Mouse (Mus musculus): ENCODE measurements around the gene Olfr1230.

- no peak for TF ChIP-seq CTCF (IDR thresholded peaks at IDR 0.05; ENCODE audit: borderline replicate concordance, control insufficient read depth, extremely low read depth, insufficient read depth, low read length, poor library complexity)
- TF ChIP-seq POLR2A (IDR thresholded peaks at IDR 0.05; ENCODE audit: control insufficient read depth, extremely low read depth, insufficient read depth, low read length, poor library complexity): no peak
These were observed 9.2 kb downstream of the Olfr1230 start, which contains the start of gene Olfr1229 for GRCm38 (mm10) chr2:89287914-89288313.

All from thymus, adult 2 months (tissue).